Mouse (Mus musculus) forelimb bud, embryonic 11.5 days (tissue): ENCODE measurements at regions not wholly inside any gene's neighbourhood (a gene's known extent, or its start where the extent isn't known, plus 50 kb on each side); places are given as distances from the start of the nearest gene placed in this dataset.
"Not testable (repeated sequence)": the region's sequence is repeated elsewhere in the genome, so short reads cannot be mapped to it uniquely, and the experiment has no call there.

Experiments
- DNase-seq: peaks from one replicate; pipeline ENCODE4 v3.0.0-alpha.2; 2012; ENCODE audit warnings: low read depth, low spot score

- DNase-seq: no peak
These were observed 96.1 kb upstream of the Hdgfl1 start for GRCm38 (mm10) chr13:26865930-26866555.

- no peak for DNase-seq
These were observed 97.8 kb upstream of the Hdgfl1 start for GRCm38 (mm10) chr13:26867794-26868193.

- DNase-seq: no peak
These were observed 140.9 kb upstream of the Prl start for GRCm38 (mm10) chr13:26916477-26916876.

- peak; percentile 53 for DNase-seq
These were observed 124.5 kb upstream of the Prl start for GRCm38 (mm10) chr13:26932695-26933438.

- no peak for DNase-seq
These were observed 123.5 kb upstream of the Prl start for GRCm38 (mm10) chr13:26933838-26934237.

GRCm38 (mm10) chr13:26940436-26940835 is 116.9 kb upstream of the Prl start:
- no peak for DNase-seq

GRCm38 (mm10) chr13:26944487-26944886 is 112.9 kb upstream of the Prl start:
- no peak for DNase-seq

GRCm38 (mm10) chr13:26951461-26951860 is 105.9 kb upstream of the Prl start:
- no peak for DNase-seq

GRCm38 (mm10) chr13:26953834-26954233 is 103.5 kb upstream of the Prl start:
- no peak for DNase-seq

GRCm38 (mm10) chr13:26959534-26960100 is 97.8 kb upstream of the Prl start:
- DNase-seq: no peak

GRCm38 (mm10) chr13:26960531-26960930 is 96.8 kb upstream of the Prl start:
- DNase-seq: not testable (repeated sequence)

- no peak for DNase-seq
These were observed 81.3 kb upstream of the Prl start for GRCm38 (mm10) chr13:26976024-26976423.

GRCm38 (mm10) chr13:26980475-26980874 is 76.9 kb upstream of the Prl start:
- no peak for DNase-seq
